In genomic region chr5:53465883-53466282, GRCm38 (mm10) we compare ENCODE assay signal across 8 mouse cellular contexts. TPM values are rescaled to one million over a fixed set of nuclear protein-coding genes. Genes with fewer than 3 reads are reported as not detected.
DNase-seq lines count a peak whose midpoint lies in the region; ATAC-seq and TF ChIP-seq lines count a peak whose summit lies in the region.

Gene Rbpj (plus strand): TSS chr5:53466152.

- no peak for TF ChIP-seq EP300 in stomach, postnatal 0 days (optimal IDR thresholded peaks at IDR 0.05)

- no peak for TF ChIP-seq POLR2A in thymus, adult 2 months (IDR thresholded peaks at IDR 0.05; ENCODE audit: control insufficient read depth, extremely low read depth, insufficient read depth, low read length, poor library complexity)

- no peak for DNase-seq in thymus, adult 2 months
- DNase-seq in thymus, postnatal 10 days (ENCODE audit: low spot score in 2 of 2): no peak
- no peak for DNase-seq in forebrain, embryonic 10.5 days (ENCODE audit: extremely low spot score, low spot score)
- DNase-seq in heart, postnatal 10 days: no peak
- DNase-seq in limb, embryonic 10.5 days (ENCODE audit: low spot score): no peak
- no peak for DNase-seq in stomach, postnatal 0 days (ENCODE audit: low spot score)
- no peak for DNase-seq in cerebellum, postnatal 4 days (ENCODE audit: low spot score in 2 of 2)

- H3K9me3 ChIP-seq in forebrain, embryonic 10.5 days: no peaks in the 10 kb centered on the region
- no peaks in the 10 kb centered on the region for H3K9me3 ChIP-seq in limb, embryonic 10.5 days (replicated peaks)
- no peaks in the 10 kb centered on the region for H3K9me3 ChIP-seq in stomach, postnatal 0 days (ENCODE audit: control insufficient read depth, low read length)

- WGBS in thymus, adult 2 months: 90% methylated on average over 9 of the region's 9 CpGs
- 88% methylated on average over 9 of the region's 9 CpGs for WGBS in forebrain, embryonic 10.5 days
- 92% methylated on average over 9 of the region's 9 CpGs for WGBS in limb, embryonic 10.5 days
- WGBS in stomach, postnatal 0 days: 91% methylated on average over 9 of the region's 9 CpGs

- no peak within 1 kb of the TSS for H3K9ac ChIP-seq in stomach, postnatal 0 days (ENCODE audit: low read length)

- H3K4me1 ChIP-seq in thymus, adult 2 months (replicated peaks; ENCODE audit: control insufficient read depth, insufficient read depth, low read length): 0 out of 2 replicates have a peak, but pooled peaks cover 2% of the 10 kb centered on the region
- H3K4me1 ChIP-seq in forebrain, embryonic 10.5 days: peaks cover 12% of the 10 kb centered on the region
- peaks cover 17% of the 10 kb centered on the region for H3K4me1 ChIP-seq in limb, embryonic 10.5 days
- H3K4me1 ChIP-seq in stomach, postnatal 0 days (replicated peaks; ENCODE audit: control insufficient read depth, insufficient read depth): peaks cover 5% of the 10 kb centered on the region

- H3K27ac ChIP-seq in thymus, adult 2 months (ENCODE audit: control insufficient read depth, insufficient read depth, low read length): no peak within 1 kb of the TSS
- H3K27ac ChIP-seq in forebrain, embryonic 10.5 days: no peak within 1 kb of the TSS
- H3K27ac ChIP-seq in limb, embryonic 10.5 days: no peak within 1 kb of the TSS
- H3K27ac ChIP-seq in stomach, postnatal 0 days (replicated peaks): no peak within 1 kb of the TSS

- no peak for TF ChIP-seq CTCF in thymus, adult 2 months (IDR thresholded peaks at IDR 0.05; ENCODE audit: borderline replicate concordance, control insufficient read depth, extremely low read depth, insufficient read depth, low read length, poor library complexity)
- no peak for TF ChIP-seq CTCF in stomach, postnatal 0 days (IDR thresholded peaks at IDR 0.05; ENCODE audit: low read depth)

- H3K36me3 ChIP-seq in thymus, adult 2 months (ENCODE audit: control insufficient read depth, insufficient read depth, low read length): no peaks in the 10 kb centered on the region
- no peaks in the 10 kb centered on the region for H3K36me3 ChIP-seq in forebrain, embryonic 10.5 days (replicated peaks)
- H3K36me3 ChIP-seq in limb, embryonic 10.5 days: no peaks in the 10 kb centered on the region
- no peaks in the 10 kb centered on the region for H3K36me3 ChIP-seq in stomach, postnatal 0 days (ENCODE audit: control insufficient read depth, insufficient read depth, low read length)

- no peak within 1 kb of the TSS for H3K4me3 ChIP-seq in thymus, adult 2 months (ENCODE audit: control insufficient read depth, insufficient read depth, low read length)
- H3K4me3 ChIP-seq in forebrain, embryonic 10.5 days: no peak within 1 kb of the TSS
- H3K4me3 ChIP-seq in limb, embryonic 10.5 days: no peak within 1 kb of the TSS
- no peak within 1 kb of the TSS for H3K4me3 ChIP-seq in stomach, postnatal 0 days (ENCODE audit: low read depth, low read length)

- H3K27me3 ChIP-seq in thymus, adult 2 months (ENCODE audit: control insufficient read depth, insufficient read depth, low read length): no peaks in the 10 kb centered on the region
- H3K27me3 ChIP-seq in forebrain, embryonic 10.5 days (ENCODE audit: poor library complexity, severe bottlenecking): peaks cover 27% of the 10 kb centered on the region
- 0 out of 2 replicates have a peak, but pooled peaks cover 25% of the 10 kb centered on the region for H3K27me3 ChIP-seq in limb, embryonic 10.5 days (ENCODE audit: low read depth, poor library complexity, severe bottlenecking)
- H3K27me3 ChIP-seq in stomach, postnatal 0 days (ENCODE audit: control insufficient read depth, insufficient read depth, low read length): no peaks in the 10 kb centered on the region

- intact Hi-C loops in heart, postnatal 10 days (cut with DNase I): loop anchor here (5.0 kb wide), 1 partner anchor 39 kb away; no protein-coding TSS in a partner anchor

- H3K4me2 ChIP-seq in stomach, postnatal 0 days (replicated peaks; ENCODE audit: low read depth): no peak within 1 kb of the TSS

- no peak for ATAC-seq in stomach, postnatal 0 days (ENCODE audit: low FRiP score, low TSS enrichment)
- ATAC-seq in erythroblast, adult 5-6 weeks (replicated peaks; ENCODE audit: low FRiP score, poor library complexity, severe bottlenecking): no peak

RNA-seq across cellular contexts. Expression of gene Rbpj, which starts in this region (rescaled TPM):
- 25.0 and 25.7 TPM in 2 replicates for polyA plus RNA-seq in thymus, adult 2 months (2012; rRNA removed)
- 41.6 and 44.0 TPM in 2 replicates for polyA plus RNA-seq in forebrain, embryonic 10.5 days (2016; fragmentation: Nextera tagmentation; extraction: Ambion mirVana)
- total RNA-seq in heart, postnatal 10 days (2021): 10 to 100 TPM; 34.9 to 36.4 TPM
- polyA plus RNA-seq in limb, embryonic 10.5 days (2016; fragmentation: Nextera tagmentation; extraction: Ambion mirVana): 36.1 and 45.1 TPM in 2 replicates
- polyA plus RNA-seq in stomach, postnatal 0 days (2015; fragmentation: Nextera tagmentation; extraction: Ambion mirVana): 12.3 and 12.4 TPM in 2 replicates
- total RNA-seq in erythroblast, adult 5-6 weeks (2015; ENCODE audit: low replicate concordance): 13.4 and 15.2 TPM in 2 replicates
- 9.6 and 10.0 TPM in 2 replicates for total RNA-seq in erythroblast, adult 5-6 weeks (2017; ENCODE audit: low replicate concordance)
